Mouse (Mus musculus) liver, postnatal 0 days (tissue): ENCODE data around the gene Agap1. TPM values are rescaled to one million over a fixed set of nuclear protein-coding genes. Genes with fewer than 3 reads are reported as not detected.

ENCODE experiments used
- ATAC-seq: fragments of 200-750 bp; cut with Nextera tagmentation; 2 replicates; pipeline ENCODE4 v1.8.0; 2017; ENCODE audit warnings: mild to moderate bottlenecking, moderate library complexity
- DNase-seq: peaks from one replicate; pipeline ENCODE4 v3.0.0-alpha.2; 2016
- H3K27ac ChIP-seq: fragments of 300-500 bp; sonication (generic); 2 replicates; pipeline ENCODE4 v1.5.1; 2014; ENCODE audit warnings: antibody characterized with exemption, moderate library complexity, mild to moderate bottlenecking, low read depth
- H3K27me3 ChIP-seq: fragments of 300-500 bp; sonication (generic); 2 replicates; pipeline ENCODE4 v1.6.1; 2014; ENCODE audit warnings: low read length, control low read depth, mixed read lengths; ENCODE audit not compliant: insufficient read depth
- H3K36me3 ChIP-seq: fragments of 300-500 bp; sonication (generic); replicated peaks from 2 replicates; pipeline ENCODE4 v1.6.1; 2014; ENCODE audit warnings: mild to moderate bottlenecking, control low read depth, low read length, moderate library complexity, mixed read lengths; ENCODE audit not compliant: insufficient read depth
- H3K4me1 ChIP-seq: fragments of 300-500 bp; sonication (generic); 2 replicates; pipeline ENCODE4 v1.6.1; 2014; ENCODE audit warnings: antibody characterized with exemption, mild to moderate bottlenecking, control low read depth; ENCODE audit not compliant: insufficient read depth
- H3K4me2 ChIP-seq: fragments of 300-500 bp; sonication (generic); 2 replicates; pipeline ENCODE4 v1.6.1; 2014; ENCODE audit warnings: low read depth, mild to moderate bottlenecking, low read length, moderate library complexity, mixed read lengths
- H3K4me3 ChIP-seq: fragments of 300-500 bp; sonication (generic); 2 replicates; pipeline ENCODE4 v1.5.1; 2014; ENCODE audit warnings: low read depth, low read length
- H3K9ac ChIP-seq: fragments of 300-500 bp; sonication (generic); replicated peaks from 2 replicates; pipeline ENCODE4 v1.6.1; 2014; ENCODE audit warnings: mild to moderate bottlenecking, moderate library complexity
- H3K9me3 ChIP-seq: fragments of 300-500 bp; sonication (generic); 2 replicates; pipeline ENCODE4 v1.6.1; 2016; ENCODE audit warnings: mild to moderate bottlenecking, control low read depth, low read length, mixed read lengths
- CTCF ChIP-seq: sonication (generic); IDR thresholded peaks from 2 replicates; pipeline ENCODE4 v1.5.1; 2016; ENCODE audit warnings: antibody characterized with exemption, low read depth
- EP300 ChIP-seq: IDR thresholded peaks from 2 replicates; pipeline ENCODE4 v1.6.1; 2016; ENCODE audit warnings: antibody characterized with exemption, low read depth, mild to moderate bottlenecking
- WGBS: fragments of 180-500 bp; shearing (Covaris S2); extraction: QIAGEN DNeasy Blood & Tissue Kit; methylation state at CpG from one replicate; pipeline ENCODE4 v1.1.7; 2014; ENCODE audit not compliant: insufficient replicate concordance; 5-methylcytosine and 5-hydroxymethylcytosine counted together
- polyA plus RNA-seq: library from polyadenylated mRNA; unstranded; fragments of >200 nt; fragmentation: Nextera tagmentation; extraction: Ambion mirVana; gene quantifications from 2 replicates; pipeline ENCODE4 v1.2.1, GENCODE M21; 2015

Gene Agap1
- polyA plus RNA-seq, 1 experiment from 2014 or later = 1.0 TPM

DNA sequence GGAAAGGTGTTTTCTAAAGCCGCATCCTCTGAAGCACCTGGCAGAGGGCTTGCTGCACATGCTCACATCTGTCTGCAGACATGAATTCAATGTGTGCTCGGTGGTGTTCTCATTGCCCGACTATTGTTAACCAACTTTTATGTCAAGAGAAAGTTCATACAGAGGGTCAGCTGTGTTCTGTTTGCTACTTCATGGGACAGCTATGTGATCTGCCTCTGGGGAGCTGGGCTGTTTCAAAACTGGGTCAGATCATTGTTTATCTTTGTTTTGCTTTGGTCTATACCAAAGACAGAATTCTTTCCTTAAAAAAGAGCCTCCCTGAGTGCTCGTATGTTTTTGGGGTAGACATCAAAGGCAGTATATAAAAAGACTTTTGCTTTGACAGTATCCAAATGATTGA lies 89.5 kb downstream of the Agap1 start:
- Histone ChIP-seq H3K4me3 (no peak overlapping the region), H3K27ac (no peak overlapping the region), H3K9ac (no peak overlapping the region), H3K9me3 (no peaks in the 10 kb centered on the region), H3K4me1 (no peaks in the 10 kb centered on the region; the same call in 1 of the 2 replicates), H3K27me3 (no peaks in the 10 kb centered on the region), H3K36me3 (no peaks in the 10 kb centered on the region), H3K4me2 (no peak overlapping the region)
- ATAC-seq (peak; percentile 58; the same call in 1 of the 2 replicates), DNase-seq (no peak)
- TF ChIP-seq EP300 (no peak), CTCF (no peak)
- 77% methylated on average over 4 of the region's 4 CpGs for WGBS

- Histone ChIP-seq H3K9me3 (no peaks in the 10 kb centered on the region), H3K27me3 (no peaks in the 10 kb centered on the region), H3K4me3 (no peak overlapping the region), H3K36me3 (no peaks in the 10 kb centered on the region), H3K27ac (no peak overlapping the region), H3K4me2 (no peak overlapping the region), H3K9ac (no peak overlapping the region), H3K4me1 (no peaks in the 10 kb centered on the region; the same call in 1 of the 2 replicates)
- ATAC-seq = no peak
- no peak for DNase-seq
- 77% methylated on average over 4 of the region's 4 CpGs for WGBS
- no peak for TF ChIP-seq EP300
- TF ChIP-seq CTCF = no peak
Observed at GRCm38 (mm10) chr1:89545099-89545498, 90.5 kb downstream of the Agap1 start.

DNA sequence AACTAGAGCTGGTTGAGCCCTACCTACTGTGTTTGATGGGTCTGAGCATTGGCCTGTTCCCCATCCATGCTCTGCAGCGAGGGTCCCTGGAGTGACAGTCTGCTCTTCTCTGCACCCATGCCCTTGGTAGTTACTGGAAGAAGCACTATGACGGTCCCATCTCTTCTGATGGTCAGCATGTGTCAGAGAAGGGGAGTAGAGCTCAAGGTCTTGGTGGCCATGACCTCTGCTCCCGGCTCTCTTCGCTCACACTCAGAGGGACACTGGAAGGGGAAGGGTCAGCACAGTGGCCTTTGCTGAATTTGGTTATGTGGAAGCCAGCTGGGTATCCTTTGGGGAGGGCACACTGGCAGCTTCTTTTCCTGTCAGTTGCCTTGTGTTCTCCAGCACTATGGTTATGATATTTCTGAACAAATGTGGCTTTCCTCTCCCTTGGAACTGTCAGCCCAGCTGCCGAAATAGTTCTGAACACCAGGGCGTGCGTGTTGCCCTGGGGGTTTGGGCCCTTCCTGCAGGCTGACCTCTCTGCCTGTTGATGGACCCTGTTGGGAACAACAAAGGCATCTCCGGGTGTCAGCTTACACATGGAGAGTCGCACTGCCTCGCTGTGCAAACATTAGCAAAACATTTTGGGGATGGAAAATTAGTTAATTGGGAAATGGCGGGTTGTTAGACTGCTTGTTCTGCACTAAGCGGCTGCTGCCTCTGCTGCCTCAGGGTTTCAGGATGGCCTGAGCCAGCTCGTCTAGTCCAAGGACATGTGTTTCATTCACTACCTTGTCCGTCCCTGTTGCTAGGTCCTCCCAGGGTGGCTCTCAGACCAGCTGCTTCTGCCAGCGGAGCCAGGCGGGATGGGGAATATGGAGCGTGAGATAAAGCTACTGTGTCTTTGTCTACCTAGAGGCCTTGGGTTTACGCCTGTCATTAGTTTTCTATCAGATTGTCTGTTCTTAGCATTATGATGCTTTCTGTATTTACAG lies 93.2 kb downstream of the Agap1 start:
- Histone ChIP-seq H3K9me3 (no peaks in the 10 kb centered on the region), H3K4me1 (no peaks in the 10 kb centered on the region; the same call in 1 of the 2 replicates), H3K27me3 (no peaks in the 10 kb centered on the region), H3K4me2 (no peak overlapping the region), H3K9ac (no peak overlapping the region), H3K27ac (no peak overlapping the region), H3K36me3 (no peaks in the 10 kb centered on the region), H3K4me3 (no peak overlapping the region)
- 67% methylated on average over 18 of the region's 18 CpGs for WGBS
- ATAC-seq = no peak
- TF ChIP-seq CTCF (no peak), EP300 (no peak)
- DNase-seq = no peak

DNA sequence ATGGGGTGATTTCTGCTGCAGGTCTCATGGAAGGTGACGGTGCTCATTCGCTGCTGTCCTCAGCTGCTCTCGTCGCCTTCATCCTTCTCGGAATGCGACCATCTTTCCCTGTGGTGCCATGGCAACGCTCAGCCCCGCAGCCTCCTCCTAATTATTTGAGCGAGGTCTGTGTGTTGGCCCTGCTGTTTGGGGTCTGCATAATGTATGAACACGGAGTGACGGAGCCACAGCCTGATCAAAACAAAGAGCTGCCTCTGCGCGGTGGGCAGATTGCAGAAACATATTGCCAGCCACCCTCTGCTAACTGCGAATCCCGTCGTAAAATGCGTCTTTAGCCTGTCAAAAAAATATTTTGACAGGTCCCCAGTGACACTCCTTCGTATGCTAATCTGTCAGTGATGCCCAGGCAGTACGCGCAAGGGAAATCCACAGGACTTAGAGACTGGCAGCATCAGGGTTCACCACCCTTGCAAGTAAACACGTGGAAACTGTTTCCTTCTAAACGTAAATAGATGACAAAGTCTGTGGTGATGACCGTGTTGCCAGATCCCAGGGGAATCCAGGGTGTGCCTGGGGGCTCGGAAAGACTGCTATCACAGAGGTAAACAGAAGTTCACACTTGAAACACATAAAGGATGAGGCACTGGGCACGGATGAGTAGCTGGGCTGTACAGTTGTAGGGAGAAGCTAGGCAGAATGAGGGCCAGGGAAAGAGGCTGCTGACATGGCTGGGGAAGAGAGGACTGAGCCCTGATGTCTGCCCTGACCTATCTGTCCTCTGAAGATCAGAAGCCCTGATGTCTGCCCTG lies 95.7 kb downstream of the Agap1 start:
- no peak overlapping the region for H3K27ac ChIP-seq
- TF ChIP-seq EP300 (no peak), CTCF (no peak)
- ATAC-seq = no peak
- H3K4me2 ChIP-seq = no peak overlapping the region
- DNase-seq = no peak
- H3K27me3 ChIP-seq = no peaks in the 10 kb centered on the region
- no peak overlapping the region for H3K9ac ChIP-seq
- no peak overlapping the region for H3K4me3 ChIP-seq
- WGBS = 79% methylated on average over 25 of the region's 25 CpGs
- H3K9me3 ChIP-seq = no peaks in the 10 kb centered on the region
- peaks cover 5% of the 10 kb centered on the region; the same call in 1 of the 2 replicates for H3K4me1 ChIP-seq
- no peaks in the 10 kb centered on the region for H3K36me3 ChIP-seq

- WGBS = 31% methylated on average over 1 of the region's 1 CpGs
- H3K4me2 ChIP-seq = no peak overlapping the region
- H3K9me3 ChIP-seq = no peaks in the 10 kb centered on the region
- H3K27ac ChIP-seq = no peak overlapping the region
- no peaks in the 10 kb centered on the region for H3K36me3 ChIP-seq
- H3K27me3 ChIP-seq = no peaks in the 10 kb centered on the region
- ATAC-seq (peak; percentile 33; the same call in 1 of the 2 replicates), DNase-seq (no peak)
- peaks cover 9% of the 10 kb centered on the region for H3K4me1 ChIP-seq
- H3K4me3 ChIP-seq = no peak overlapping the region
- TF ChIP-seq EP300 (no peak), CTCF (no peak)
- no peak overlapping the region for H3K9ac ChIP-seq
Observed at GRCm38 (mm10) chr1:89552470-89552869, 97.9 kb downstream of the Agap1 start.

- WGBS = 68% methylated on average over 3 of the region's 3 CpGs
- Histone ChIP-seq H3K4me1 (peaks cover 9% of the 10 kb centered on the region), H3K27ac (no peak overlapping the region), H3K27me3 (no peaks in the 10 kb centered on the region), H3K9ac (no peak overlapping the region), H3K4me2 (no peak overlapping the region), H3K4me3 (no peak overlapping the region), H3K9me3 (no peaks in the 10 kb centered on the region), H3K36me3 (no peaks in the 10 kb centered on the region)
- TF ChIP-seq EP300 (no peak), CTCF (no peak)
- DNase-seq (no peak), ATAC-seq (no peak)
Observed at GRCm38 (mm10) chr1:89553791-89554190, 99.2 kb downstream of the Agap1 start.
